Mouse (Mus musculus) c-Kit-positive CD71-negative TER-119-negative erythroid progenitor cells, embryonic 14.5 days (primary cell): ENCODE measurements around the gene Tbx4.
A peak's percentile ranks its signal among the peaks of the same experiment; 100 is the strongest.

Source experiments
- DNase-seq: peaks from one replicate; pipeline ENCODE4 v3.0.0-alpha.2; 2013; ENCODE audit warnings: low read depth

Tbx4 gene

GRCm38 (mm10) chr11:85885665-85886428, at the start of gene Tbx4:
Tbx4 (plus strand) TSS chr11:85886422.
- DNase-seq = no peak

DNA sequence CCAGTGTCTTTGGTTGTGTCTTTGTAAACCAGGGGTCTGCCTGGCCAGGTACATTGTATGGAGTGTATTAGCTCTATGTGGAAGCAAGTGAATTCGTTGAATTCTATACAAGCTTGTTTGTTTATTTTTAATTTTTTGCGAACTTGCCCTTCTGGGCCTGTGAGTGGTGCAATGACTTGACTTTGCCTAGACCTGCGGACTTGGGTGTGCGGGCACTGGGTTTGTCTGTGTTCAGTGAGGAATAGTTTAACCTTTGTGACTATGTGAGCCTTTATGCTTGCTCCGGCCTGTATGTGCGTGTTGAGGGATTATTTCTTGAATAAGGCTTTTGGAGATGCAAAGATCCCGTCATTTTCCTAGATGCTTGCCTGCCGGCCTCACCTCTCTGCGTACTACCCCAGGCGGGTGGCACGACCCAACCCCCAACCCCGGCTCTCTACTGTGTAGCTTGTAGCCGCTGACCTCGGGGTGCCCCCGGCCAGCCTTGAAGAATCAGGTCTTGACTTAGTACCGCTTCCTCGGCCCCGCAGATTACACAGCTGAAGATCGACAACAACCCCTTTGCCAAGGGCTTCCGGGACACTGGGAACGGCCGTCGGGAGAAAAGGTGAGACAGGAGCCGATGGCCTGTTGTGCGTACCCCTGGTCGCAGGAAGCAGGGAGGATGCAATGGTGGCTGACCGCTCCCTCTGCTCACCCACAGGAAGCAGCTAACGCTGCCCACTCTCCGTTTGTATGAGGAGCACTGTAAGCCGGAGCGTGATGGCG, 49.5 kb upstream of the Tbx4 start:
- no peak for DNase-seq

GRCm38 (mm10) chr11:85837291-85837647, 49.0 kb upstream of the Tbx4 start:
- DNase-seq = no peak

GRCm38 (mm10) chr11:85837648-85838423, 48.4 kb upstream of the Tbx4 start:
- DNase-seq = no peak

- DNase-seq = no peak
These were observed 47.6 kb upstream of the Tbx4 start for GRCm38 (mm10) chr11:85838424-85839257.

DNA sequence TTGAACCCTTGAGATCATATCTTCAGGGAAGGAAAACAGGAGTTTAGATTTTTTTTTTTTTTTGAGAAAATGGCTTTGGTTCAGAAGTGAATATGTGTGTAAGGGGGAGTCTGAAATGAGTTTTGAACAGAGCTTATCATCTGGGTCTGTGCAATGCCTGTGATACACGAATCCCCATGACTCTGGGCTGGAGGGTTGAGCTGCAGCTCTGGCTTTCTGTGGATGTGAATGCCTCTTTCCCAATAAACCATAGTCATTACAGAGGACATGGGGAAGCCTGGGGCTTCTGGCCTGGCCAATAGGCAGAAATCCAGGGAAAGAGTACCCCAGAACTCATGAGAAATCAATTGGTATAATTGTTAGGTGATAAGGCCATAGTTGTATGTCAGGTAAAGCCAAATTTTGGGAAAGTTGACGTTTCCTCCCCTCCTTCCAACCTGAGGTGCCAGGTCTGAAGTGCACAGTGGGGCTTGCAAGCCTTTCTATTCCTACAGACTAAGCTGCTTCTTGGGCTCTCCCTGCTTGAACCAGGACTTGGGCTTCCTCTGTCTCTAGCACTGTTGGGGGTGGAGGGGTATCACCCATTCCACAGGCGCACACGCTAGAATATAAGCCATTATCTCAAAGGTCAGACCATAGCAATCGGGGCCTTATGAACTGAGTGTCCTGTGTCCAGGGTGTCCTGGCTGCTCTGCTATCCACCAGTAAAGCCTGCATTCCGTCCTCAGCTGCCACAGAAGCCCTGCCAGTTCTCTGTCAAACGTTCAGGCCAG, 46.8 kb upstream of the Tbx4 start:
- DNase-seq = no peak

DNA sequence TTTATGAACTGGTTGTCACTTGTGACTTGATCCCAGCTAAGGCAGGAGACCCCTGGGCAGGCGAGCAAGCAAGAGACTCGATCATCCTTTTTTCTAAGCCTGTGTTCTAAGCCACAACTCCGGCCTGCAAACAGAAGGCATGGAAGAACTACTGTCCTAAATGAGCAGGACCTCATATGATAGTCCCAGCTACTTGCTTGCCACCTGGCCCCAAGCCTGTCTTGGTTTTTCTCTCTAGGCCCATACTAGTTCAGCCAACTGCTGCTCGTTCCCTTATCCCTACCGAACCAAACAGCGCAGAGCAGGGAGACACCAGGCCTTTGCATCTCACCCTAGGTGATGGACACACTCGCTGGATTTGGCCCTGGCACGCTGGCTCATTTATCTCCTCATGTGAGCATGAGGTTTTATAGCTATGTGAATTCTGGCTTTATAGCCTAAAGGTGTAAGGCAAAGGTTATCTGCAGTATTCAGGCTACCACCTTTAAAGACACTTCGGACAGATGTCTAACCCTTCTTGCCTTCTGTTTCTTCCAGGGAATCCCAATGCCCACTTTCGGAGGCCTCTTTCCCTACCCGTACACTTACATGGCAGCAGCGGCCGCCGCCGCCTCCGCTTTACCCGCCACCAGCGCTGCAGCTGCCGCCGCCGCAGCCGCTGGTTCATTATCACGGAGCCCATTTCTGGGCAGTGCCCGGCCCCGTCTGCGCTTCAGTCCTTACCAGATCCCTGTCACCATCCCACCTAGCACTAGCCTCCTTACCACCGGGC, 46.0 kb upstream of the Tbx4 start:
- no peak for DNase-seq

DNA sequence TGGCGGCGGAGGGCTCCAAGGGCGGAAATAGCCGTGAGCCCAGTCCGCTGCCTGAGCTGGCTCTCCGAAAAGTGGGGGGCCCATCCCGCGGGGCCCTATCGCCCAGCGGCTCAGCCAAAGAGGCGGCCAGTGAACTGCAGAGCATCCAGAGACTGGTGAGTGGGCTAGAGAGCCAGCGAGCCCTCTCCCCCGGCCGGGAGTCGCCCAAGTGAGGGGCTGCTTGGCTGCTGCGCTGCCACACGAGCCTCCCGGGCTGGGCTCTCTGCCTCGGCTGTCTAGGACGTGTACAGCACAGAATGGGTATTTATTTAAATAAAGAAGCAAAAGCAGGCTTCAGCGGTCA, 45.4 kb upstream of the Tbx4 start:
- no peak for DNase-seq

GRCm38 (mm10) chr11:85841211-85841681, 45.0 kb upstream of the Tbx4 start:
- DNase-seq = no peak

GRCm38 (mm10) chr11:85841980-85842379, 44.2 kb upstream of the Tbx4 start:
- DNase-seq = no peak

DNA sequence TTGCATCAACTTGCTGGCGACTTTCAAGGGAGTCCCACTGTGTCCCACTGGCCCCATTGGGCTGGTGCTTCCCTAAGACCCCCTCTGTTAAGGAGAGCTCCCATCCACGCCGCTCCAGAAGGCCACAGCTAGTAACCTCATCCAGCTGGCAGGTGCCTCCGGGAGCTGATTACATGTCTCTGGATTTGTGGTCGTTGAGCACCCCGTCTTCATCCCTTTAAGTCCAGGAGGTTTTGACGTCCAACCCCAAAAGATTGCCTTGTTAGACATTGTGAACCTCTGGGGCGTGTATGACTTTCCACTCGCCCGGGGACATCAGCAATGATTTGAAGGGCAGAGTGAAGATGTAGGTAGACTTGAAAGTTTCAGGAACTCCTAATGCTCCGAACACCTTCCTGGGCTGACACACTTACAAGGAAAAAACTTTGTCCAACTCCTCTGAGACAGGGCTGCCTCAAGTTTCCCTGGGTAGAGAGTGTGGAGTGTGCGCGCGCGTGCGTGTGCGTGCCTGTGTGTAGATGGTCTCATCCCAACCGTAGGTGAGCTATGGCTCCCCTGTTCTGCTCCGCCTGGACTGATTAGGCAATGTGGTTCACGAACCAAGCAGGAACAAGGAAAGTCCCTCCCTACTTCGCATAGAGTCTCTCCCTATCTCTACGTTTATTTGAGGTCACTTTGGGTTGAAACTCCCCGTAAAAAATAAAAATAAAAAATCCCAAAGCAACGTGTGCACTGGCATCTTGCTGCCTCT, 43.5 kb upstream of the Tbx4 start:
- no peak for DNase-seq

GRCm38 (mm10) chr11:85843347-85843692, 42.9 kb upstream of the Tbx4 start:
- DNase-seq = peak; percentile 63

DNA sequence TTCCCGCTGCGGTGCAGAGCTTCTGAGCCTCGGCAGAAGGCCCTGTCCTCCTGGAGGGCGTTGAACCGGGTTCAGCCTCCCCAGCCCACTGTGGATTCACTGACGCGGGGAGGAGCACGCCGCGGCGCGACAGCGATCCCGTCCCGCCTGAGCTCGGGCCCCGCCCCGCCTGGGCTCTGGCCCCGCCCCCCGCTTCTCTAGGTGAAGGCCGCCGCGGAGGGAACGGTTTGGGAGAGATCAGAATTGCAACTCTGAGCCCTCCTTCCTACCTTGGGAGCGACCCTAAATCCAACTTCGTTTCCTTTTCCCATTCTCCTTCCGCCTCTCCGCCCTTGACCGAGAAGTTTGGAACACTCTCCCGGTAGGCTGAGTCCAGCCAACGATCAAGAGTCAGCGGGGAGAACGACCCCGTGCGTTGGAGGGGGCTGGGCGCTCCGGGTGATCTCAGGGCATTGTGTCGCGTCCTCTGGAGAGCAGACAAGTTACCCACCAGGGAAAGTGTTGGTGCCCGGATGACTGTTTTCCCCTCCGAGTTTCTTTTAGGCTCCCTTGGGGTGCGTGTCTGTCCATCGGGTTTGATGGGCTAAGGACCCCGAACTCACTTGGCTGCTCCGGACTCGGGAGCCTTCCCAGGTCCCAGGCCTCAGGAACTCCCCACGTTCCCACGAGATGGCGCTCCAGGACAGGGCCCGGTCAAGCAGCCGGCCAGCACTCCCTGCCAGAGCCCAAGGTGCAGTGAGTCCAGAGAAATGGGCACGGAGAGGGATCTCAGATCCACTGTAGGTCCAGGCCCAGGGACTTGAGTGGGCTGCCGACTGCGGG, 41.9 kb upstream of the Tbx4 start:
- no peak for DNase-seq

- no peak for DNase-seq
These were observed 41.3 kb upstream of the Tbx4 start for GRCm38 (mm10) chr11:85844971-85845370.

DNA sequence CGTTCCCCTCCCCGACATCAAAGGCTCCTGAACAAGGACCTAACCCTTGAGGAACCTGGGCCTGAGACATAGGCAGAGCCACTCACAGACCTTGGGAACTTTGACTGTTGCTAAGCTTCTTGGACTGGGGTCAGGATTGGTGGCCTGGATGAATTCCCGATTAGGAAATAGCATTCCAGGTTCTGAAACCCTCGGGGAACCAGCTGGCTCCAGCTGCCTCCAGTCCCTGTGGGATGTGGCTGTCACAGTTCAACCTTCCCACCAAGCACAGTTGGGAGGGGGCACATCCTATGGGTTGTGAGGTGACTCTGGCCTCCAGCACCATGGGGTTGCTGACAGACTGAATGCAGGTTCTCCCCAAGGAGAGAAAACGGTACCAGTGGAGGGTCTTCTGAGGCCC, 40.3 kb upstream of the Tbx4 start:
- no peak for DNase-seq

DNA sequence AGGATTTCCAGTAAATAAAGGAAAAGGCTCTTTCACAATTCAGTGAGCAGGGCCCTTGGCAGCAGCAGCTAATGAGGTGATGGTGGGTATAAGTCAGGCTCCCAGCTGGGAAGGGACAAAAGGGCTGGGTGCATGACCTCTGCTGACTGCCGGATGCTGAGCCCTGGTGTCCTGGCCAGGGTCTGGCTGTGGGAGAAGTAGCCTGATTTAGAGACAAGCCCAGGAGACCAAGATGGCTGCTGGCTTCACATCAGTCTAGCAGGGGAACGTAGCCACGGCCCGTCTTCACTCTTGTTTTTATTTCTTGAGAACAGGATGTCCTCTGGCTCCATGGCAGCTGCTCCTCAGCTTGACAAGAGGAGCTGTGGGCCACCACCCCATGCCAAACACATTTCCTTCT, 39.7 kb upstream of the Tbx4 start:
- DNase-seq = no peak

GRCm38 (mm10) chr11:85849037-85849436, 37.2 kb upstream of the Tbx4 start:
- DNase-seq = peak; percentile 81

GRCm38 (mm10) chr11:85850233-85850632, 36.0 kb upstream of the Tbx4 start, which contains the start of gene Gm11444:
Gm11444 (minus strand) TSS chr11:85850333.
- no peak for DNase-seq

DNA sequence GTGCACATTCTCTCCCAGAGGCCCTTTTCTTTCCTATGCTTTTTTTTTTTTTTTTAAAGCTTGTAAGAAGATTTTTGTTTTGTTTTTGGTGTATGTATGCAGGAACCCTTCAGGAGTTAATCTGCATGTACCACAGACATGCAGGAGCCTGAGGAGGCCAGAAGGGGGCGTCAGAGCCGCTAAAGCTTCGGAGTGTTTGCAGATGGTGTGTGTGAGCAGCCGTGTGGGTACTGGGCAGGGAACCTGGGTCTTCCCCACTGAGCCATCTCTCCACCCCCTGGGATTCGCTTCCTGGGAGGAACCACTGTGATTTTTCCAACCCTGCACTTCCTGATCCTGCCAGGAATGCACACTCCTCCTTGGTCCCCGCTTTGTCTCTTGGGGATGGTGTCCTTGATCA, 35.5 kb upstream of the Tbx4 start:
- no peak for DNase-seq
